Mouse (Mus musculus): Measurements from ENCODE around the gene Nr3c2.

DNA sequence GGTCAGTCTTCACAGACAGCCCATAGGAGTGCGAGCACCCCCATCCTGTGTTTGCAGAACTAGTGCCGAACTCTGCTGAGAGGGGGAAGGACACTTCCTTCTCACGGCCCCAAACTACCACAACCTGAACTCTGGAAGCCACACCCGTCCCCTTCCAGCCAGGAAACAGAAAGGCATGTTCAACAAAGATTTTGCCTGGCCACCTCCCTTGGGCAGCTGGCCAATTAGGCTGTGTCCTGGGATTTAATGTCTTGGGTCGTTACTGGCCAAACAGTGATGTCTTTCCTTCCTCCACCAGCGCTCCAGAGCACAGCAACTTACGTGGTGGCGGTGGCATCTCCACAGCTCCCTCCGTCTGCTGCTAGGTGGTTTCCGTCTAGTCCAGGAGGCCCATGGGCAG lies 377.6 kb downstream of the Nr3c2 start:
- TF ChIP-seq POLR2A (IDR thresholded peaks at IDR 0.05; ENCODE audit: low read depth, low read length): no peak
- TF ChIP-seq CTCF (conservative IDR thresholded peaks at IDR 0.05; ENCODE audit: insufficient read depth, insufficient read length, low read depth, low read length): no peak

Data from kidney, adult 2 months (tissue).